Mouse (Mus musculus) heart, postnatal 0 days (tissue): ENCODE measurements around the gene Gm11027.

Experiments used
- CTCF ChIP-seq: IDR thresholded peaks from 2 replicates; pipeline ENCODE4 v1.5.1; 2016; ENCODE audit warnings: antibody characterized with exemption, control low read depth, low read depth
- EP300 ChIP-seq: IDR thresholded peaks from 2 replicates; pipeline ENCODE4 v1.6.1; 2016; ENCODE audit warnings: antibody characterized with exemption, low read depth

- TF ChIP-seq EP300, result no peak
- no peak for TF ChIP-seq CTCF
Measured at GRCm38 (mm10) chr12:116271071-116271470, 4.1 kb upstream of the Gm11027 start.
